Mouse (Mus musculus) spleen, adult 12 weeks (tissue): ENCODE measurements around the gene Atm.

ENCODE experiments used
- DNase-seq: peaks from one replicate; pipeline ENCODE4 v3.0.0; 2022; ENCODE audit warnings: low spot score

The Atm gene

DNA sequence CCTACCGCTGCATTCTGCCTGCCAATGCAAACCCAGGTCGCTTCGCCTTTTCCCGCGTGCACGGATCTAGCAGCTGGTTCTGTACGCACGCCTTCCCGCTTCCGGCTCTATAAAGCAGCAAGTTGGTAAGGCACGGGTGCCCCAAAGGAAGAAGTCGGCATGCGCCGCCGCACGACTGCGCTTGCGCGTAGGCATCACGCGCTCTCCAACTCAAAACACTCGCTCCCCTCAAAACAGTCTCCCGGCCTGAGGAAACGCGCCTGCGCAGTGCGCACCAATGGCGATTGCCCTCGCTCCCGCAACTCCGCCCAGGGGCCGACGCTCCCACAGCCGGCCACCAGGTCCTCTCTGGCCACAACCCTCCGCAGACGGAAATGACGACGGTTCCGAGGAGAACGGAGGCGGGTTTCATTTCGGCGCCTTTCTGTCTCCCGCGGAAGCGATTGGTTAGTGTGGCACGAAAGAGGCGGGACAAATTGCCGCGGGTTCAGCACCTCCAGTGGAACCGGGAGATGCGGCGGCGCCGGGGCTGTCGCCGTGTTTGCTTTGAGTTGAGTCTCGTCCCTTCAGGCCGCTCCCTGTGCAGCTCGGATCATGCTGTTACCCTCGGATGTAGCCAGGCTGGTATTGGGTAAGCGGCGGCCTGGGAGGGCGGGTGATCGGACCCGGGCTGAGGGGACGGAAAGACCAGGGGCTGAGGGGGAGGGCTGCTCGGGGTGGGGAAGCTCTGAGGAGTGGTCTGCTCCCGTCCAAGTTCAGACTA lies at the start of gene Atm, which contains the start of gene Npat:
Gene Atm, minus strand, starts transcription at position 183 of the 763 bp plus-strand sequence.
Gene Npat, plus strand, starts transcription at position 490 of the 763 bp plus-strand sequence.
- DNase-seq = peak; percentile 98

DNA sequence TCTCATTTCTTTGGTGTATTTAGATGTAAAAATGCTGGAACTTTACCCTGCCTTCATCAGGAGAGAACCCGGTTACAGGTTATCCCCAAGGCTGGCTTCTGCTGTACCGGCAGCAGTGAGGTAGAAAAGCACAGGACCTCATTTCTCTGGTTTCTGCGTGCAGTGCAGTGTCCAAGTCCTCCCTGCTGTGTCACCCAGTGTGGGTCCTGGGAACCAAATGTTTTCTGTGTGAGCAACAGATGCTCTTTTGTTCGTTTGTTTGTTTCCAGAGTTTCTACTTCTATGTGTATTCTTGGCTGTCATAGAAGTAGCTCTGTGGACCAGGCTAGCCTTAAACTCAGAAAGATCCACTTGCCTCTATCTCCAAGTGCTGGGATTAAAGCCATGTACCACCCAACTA lies 45.3 kb upstream of the Atm start:
- no peak for DNase-seq

DNA sequence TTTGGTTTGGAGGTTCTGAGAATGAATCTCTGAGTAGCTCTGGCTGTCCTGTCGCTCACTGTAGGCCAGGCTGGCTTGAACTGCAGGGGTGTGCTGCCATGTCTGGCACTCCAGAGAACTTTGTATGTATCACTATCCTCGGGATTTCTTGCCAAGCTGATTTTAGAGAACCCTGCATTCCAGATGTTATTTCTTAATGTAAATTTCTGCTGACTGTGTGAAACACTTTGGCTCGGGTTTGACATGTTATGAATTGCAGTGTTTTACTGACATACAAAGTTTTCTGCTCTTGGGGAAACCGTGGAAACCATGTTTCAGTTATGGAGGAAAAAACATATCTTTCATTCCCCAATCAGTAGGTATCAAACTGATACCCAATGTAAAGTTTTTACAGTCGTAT lies 39.2 kb upstream of the Atm start:
- DNase-seq = no peak

DNA sequence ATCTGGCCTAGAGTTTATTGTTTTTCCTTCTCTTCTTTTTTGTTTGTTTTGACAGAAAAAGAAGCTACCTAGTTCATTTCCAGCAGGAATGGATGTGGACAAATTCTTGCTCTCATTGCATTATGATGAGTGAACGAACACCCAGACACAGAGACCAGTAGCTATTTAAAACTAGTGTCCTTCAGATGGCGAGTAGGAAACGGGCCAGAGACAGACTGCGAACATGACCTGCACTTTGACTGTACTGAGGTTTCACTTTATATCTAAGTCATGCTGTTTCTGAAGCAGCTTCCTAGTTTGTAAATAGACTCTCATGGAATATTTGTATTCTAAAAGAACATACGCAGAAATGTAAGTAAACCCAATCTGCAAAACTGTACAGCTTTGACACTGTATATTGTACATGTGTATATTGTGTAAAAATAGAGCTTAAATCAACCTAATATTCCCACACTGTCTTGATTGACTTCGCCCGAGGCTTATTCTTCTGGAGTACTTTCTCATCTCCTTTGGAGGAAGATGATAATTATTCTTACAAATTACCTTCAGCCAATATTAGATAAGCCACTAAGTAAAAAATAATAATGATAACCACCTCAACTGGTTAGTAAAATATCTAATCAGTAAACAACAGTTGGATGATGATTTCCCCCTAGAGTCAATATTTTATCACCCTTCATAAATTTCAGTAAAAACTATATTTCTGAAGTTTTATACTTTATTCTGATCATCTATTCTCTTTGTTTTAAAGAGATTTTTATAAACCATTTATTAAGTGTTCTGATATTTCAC lies 36.2 kb upstream of the Atm start:
- no peak for DNase-seq

DNA sequence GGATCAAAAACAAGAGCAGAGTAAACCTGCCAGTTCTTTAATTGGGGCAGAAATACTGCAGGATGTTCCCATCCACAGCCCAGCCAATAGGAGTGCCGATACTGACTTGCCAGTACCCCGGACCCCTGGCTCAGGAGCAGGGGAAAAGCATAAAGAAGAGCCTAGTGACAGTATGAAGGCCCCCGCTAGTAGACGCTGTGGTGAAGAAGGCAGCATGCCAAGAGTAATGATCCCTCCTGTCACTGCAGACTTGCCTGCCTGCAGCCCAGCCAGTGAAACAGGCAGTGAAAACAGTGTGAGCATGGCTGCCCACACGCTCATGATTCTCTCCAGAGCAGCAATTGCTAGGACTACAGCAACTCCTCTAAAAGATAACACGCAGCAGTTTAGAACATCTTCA lies 34.1 kb upstream of the Atm start:
- DNase-seq = no peak

DNA sequence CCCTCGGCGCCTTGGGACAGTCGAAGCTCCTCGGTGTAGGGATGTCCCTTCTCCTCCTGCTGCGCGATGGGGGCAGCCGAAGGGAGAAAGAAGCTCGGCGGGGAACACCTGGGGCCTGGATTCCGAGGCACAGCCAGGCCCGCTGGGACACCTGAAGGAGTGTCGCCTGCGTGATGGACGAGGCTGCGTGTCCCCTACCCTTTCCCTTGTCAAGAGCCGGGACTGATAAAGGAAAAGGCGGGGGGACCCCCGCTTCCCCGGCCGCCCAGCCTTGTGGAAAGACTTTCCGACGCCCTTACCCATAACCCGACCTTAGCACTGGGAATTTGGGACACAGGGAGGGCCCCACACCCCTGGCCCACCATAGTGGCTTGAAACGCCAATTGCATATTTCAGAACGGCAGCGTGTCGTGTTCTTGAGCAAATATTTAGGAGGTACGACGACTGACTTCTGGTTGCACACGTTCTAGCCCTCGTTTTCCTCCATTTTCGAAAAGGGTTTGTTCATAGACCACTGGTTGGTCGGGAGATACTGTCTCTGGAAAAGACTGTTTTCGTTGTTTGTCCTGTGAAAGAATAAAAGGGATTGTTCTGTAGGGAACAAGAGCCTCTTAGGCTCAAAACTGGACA lies 911 bp upstream of the Atm start:
- peak; percentile 27 for DNase-seq

DNA sequence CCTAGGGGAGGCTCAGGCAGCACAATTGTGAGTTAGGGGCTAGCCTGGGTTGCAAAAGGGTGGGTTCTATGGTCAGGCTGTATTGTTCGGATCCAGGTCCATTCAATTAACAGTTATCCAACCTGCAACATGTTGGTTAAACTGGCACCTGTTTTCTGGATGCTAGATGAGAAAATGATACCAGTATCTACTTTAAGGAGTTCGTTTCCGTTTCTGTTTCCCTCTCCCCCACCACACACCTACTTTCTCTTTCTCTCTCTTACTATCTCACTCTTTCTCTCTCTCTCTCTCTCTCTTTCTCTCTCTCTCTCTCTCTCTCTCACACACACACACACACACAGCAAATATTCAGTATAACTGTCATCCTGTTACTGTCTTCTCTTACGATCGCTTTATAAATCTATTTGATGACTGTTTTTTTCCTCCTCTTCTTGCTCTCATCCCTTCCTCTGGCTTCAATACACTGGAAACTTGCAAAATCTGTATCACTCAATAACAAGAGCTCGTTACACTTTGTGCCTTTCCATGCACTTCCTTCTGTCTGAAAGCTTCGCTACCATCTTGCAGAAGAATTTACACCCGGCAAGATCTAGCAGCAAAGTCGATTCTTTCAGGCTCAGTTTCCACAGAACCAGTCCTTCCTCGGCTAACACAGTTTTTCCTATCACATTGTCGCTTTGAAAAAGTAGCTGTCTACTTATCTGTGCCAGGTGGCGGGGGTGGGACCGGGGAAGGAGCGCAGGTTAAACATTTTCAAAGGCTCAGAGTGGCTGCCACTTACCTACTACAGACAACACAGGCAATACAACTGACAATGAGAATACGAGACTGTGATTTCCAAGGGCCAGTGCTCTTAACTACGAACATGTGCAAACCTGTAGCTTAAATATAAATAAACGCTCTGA lies 872 bp downstream of the Atm start:
- peak; percentile 12 for DNase-seq

DNA sequence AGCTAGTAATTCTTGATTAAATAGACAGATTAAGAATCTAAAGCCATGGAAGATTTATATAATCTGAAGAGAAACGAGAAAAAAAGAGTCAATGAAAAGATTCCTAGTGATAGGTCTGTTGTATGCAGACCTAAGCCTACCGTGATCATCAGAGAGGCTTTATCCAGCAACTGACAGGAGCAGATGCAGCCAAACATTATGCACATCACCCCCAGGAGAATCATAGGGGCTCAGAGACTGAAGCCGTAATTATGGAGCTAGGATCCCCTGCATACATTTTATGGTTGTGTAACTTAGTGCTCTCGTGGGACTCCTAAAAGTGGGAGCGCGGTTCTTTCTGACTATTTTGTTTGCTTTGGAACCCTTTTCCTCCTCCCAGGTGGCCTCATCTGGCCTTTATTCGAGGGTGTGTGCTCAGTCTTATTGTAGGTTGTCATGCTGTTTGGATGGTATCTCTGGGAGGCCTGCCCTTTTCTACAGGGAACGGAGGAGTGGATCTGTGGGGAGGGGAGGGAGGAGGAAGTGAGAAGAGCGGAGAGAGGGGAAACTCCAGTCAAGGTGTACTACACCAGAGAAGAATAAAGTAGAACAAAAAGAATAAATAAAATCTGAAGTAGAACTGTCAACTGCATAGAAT lies 19.0 kb downstream of the Atm start:
- DNase-seq = no peak

DNA sequence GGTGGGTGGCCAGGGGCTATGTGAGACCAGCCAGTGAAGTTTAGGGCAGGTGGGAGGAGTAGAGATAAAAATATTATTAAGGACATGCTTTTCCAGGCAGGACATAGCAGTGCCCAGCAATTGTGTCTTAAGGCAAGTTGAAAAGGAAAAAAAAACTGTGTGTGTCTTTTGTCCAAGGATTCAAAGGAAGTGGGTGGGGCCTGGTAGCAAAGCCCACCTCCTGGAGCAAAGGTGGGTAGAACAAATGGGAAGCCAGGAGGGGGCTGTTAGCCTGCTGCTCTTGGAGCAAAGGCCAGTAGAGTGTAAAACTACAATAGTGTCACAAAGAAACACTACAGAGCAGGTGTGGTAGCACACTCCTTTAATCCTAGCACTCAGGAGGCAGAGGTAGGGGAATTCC lies 22.4 kb downstream of the Atm start:
- no peak for DNase-seq

DNA sequence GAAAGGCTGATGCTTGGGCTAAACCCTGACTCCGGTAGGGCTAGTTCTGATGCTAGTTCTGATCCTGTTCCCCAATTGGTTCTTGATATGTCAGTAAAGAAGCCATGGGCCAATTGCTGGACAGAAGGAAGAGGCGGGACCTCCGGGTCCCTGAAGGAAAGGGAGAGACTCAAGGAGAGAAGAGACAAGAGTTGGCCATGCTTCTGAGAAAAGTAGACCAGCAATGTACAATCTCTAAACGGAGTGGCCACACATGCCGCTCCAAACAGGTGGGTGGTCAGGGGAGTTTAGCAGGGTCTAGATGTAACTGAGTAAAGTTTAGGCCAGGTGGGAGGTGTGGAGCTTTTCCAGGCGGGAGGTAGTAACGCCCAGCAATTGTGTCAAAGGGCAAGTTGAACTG lies 28.5 kb downstream of the Atm start:
- no peak for DNase-seq

DNA sequence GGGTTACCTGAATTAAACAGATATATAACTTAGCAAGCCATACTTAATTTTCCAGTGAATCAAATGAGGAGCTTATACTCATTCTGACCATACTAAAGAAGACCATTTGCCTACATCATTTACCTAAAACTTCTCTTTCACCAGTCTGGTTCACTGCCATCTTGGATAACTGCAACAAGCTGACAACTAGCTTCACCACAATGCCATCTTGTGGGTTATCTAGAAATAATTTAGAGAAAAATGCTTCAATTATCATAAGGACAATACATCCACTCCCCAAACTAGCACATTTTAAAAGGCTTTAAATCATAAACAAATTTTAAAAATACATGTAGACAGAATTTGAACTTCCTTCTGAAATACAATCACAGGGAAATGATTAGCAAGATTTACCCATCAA lies 50.7 kb downstream of the Atm start:
- no peak for DNase-seq

DNA sequence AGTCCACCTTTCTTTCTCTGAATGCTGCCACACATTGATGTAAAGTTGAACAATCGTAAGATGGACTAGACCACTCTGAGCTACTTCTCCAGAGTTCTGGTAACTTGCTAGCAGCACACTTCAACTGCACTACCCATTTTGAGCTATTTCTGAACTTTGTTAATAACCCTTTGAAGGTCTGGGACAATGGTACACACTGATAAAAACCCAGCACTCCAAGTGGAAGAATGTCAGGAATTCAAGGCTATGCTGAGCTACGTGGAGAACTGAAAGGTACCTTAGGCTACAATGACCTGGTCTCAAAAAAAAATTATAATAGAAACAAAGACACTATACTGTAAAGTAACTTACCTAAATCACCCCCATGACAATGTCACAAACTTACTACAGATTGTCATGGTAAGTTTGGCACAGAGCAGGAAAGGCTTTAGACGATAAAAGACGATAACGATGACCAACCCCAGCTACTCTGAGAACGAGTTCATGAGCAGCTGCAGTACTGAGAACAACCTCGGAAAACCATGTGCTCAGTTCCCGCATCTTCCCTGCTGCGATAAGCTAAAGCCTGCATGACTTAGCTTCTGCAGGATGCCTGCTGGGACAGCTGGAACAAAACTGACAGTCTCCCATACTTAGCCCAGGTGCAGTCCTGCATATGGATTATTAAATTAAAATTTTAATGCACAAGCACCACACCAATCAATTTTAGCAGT lies 63.6 kb downstream of the Atm start:
- no peak for DNase-seq

DNA sequence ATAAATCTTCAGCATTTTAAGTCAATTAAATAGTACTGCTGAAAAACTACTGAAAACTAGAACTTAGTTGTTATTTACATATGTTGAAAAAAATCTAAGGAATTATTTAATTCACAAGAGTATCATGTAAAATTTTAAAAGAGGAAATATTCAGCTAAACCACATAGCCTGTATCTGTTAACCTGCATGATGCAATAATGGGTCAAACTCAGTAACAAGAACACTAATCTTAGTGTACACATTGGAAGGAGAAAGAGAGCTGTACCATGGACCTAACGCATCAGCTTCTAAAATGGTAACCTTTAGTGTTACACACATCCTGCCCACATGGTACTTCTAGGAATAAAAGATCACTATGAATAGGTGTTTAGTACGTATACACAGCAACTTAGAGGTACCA lies 84.5 kb downstream of the Atm start:
- DNase-seq = no peak

DNA sequence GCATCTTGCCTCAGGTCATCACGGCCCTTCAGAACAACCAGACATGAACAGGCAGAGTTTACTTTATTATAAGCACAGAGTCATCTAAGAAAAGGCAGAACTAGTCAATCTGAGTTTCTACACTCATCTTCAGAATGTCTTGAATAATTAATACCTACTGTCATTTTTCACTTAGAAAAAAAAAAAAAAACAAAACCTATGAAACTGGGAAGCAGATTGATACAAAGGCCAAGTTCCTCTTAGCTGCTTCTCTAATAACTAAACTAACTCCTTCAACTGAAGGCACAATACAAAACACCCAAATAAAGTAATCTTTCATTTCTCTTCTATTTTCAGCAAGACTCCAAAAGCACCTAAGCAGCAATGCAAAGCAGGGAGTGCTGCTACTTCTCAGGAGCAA lies 85.9 kb downstream of the Atm start:
- no peak for DNase-seq

DNA sequence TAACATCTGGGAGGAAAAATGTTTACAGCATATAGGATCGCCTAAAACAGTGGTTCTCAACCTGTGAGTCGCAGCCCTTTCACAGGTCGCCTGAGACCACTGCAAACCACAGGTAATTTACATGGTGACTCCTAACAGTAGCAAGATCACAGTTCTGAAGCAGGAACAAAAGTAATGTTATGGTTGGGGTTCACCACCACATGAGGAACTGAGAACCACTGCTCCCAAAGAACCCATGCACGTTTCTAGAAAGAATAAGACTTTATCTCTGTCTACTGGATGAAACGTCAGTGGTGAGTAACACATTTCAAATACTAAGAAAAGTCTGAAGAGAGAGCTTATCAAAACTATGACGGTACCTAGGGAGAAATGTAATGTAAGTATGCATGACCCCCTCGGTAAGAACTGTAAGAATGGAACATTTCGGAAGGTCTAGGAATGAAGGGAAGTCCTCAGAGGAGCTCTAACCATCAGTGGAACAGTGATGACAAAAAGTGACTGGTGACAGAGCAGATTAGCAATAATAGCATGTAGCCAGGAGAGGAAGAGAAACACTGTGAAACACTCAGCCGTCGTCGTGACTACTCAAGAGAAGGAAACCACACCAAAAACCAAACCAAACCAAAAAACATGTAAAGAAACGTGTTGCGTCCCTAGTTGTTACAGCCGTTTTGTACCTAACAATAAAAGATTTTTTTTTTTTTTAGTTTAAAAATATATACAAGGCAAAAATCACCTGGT lies 100.5 kb downstream of the Atm start:
- no peak for DNase-seq

DNA sequence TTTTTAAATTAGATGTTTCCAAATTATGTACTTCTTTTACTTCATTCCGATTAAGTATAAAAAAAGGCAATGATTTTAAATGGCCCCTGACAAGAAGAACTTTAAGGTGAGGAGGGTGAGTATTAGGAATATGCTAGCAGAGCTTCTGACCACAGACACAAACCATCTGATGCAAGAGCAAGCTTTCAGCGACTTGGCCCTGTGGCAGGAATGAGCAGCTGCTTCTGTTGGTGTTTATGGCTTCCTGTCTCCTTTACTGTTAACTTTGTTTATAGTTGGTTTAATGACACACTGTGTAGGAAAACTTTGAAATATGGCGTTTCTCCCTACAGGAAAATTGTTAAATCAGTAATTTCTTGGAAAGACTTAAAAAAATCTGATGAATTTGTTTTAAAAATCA lies 108.9 kb downstream of the Atm start:
- DNase-seq = no peak

DNA sequence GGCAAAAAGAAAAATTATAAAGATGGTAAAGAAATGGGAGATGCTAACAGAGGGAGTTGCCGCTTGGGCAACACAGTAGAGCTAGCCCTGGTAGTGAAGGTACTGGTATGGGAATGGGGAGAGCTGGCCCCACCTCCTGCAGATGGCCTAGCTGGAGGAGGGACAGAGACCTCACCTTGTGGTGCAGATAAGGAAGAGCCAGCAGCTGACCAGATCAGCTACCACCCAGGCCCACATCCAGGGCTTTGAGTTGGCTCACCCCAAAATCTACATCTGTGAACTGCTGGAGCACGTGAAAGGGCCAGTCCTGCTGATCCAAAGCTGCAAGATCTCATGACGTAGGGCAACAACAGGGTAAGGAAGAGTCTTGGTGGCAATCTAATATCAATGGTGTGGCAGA lies 109.8 kb downstream of the Atm start:
- DNase-seq = no peak

DNA sequence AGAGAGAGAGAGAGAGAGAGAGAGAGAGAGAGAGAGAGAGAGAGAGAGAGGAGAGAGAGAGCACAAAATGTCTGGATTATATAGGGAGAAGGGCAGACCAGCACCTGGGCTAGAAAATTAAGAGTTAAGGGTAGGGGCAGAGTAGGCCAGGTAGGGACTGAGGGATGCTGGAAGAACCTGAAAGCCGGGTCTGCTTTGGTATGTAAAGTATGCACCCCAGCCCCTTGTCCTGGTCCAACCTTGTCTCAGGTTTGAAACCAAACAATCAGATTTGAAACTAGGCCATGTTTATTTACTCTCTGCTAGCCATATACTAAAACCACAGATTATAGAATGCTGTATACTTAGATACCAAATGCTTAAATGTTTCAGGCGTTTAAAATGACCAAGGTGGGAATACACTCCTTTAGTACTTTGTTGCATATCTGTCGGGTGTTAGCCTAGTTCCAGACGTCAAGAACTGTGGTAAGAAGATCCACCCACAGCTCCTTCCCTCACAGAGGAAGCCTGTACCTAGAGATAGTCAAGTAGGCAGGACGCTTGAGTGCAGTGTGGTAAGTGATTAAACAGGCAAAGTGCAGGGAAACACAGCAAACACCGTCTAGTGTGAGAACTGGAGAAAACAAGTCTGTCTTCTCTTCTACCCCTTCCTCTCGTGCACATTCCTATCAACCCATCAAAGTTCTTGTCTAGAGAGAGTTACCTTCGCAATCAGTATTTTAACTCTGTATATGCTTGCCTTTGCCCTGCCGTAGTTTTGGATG lies 114.2 kb downstream of the Atm start:
- DNase-seq = no peak

DNA sequence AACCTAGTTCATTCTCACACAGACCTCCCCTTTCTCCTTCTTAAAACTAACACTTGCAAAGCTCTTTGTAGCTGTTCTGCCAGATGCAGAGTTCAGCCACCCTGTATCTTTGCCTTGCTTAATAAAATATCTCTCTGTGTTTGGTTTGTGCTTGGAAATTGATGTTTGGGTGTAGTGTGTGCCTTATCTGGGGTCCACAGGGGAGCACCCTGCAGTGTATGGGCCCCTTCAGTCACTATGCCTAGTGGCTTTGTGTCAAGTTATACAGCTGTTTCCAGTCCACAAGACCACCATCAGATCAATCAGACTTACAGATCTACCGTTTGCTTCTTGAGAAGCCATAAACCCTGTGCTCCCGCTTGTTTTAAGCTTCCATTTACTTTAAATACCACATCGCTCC lies 127.1 kb downstream of the Atm start:
- no peak for DNase-seq
